Mouse (Mus musculus) c-Kit-positive CD71-positive TER-119-negative erythroid progenitor cells, embryonic 14.5 days (primary cell): ENCODE results near the gene Vkorc1l1.
A peak's percentile ranks its signal among the peaks of the same experiment; 100 is the strongest.
"Not testable (repeated sequence)": the region's sequence is repeated elsewhere in the genome, so short reads cannot be mapped to it uniquely, and the experiment has no call there.

Experiments
- DNase-seq: peaks from one replicate; pipeline ENCODE4 v3.0.0-alpha.2; 2013; ENCODE audit warnings: low read depth

Vkorc1l1 gene

GRCm38 (mm10) chr5:129942073-129942939 lies 536 bp downstream of the Vkorc1l1 start:
- not testable (repeated sequence) for DNase-seq

GRCm38 (mm10) chr5:129943402-129943801 lies 1.6 kb downstream of the Vkorc1l1 start:
- DNase-seq, result no peak

GRCm38 (mm10) chr5:129947528-129948033 lies 5.8 kb downstream of the Vkorc1l1 start:
- DNase-seq, result no peak

- no peak for DNase-seq
These were observed 10.4 kb downstream of the Vkorc1l1 start for GRCm38 (mm10) chr5:129952143-129952542.

- DNase-seq, result peak; percentile 75
These were observed 12.9 kb downstream of the Vkorc1l1 start for GRCm38 (mm10) chr5:129954473-129955254.

- DNase-seq, result no peak
These were observed 14.0 kb downstream of the Vkorc1l1 start for GRCm38 (mm10) chr5:129955792-129956191.

- no peak for DNase-seq
These were observed 21.5 kb downstream of the Vkorc1l1 start for GRCm38 (mm10) chr5:129963224-129963623.

- DNase-seq, result no peak
These were observed 24.7 kb downstream of the Vkorc1l1 start for GRCm38 (mm10) chr5:129966448-129966847.

GRCm38 (mm10) chr5:129968417-129968816 lies 26.6 kb downstream of the Vkorc1l1 start:
- DNase-seq, result no peak

- DNase-seq, result no peak
These were observed 29.7 kb downstream of the Vkorc1l1 start for GRCm38 (mm10) chr5:129971491-129971890.

- no peak for DNase-seq
These were observed 32.6 kb downstream of the Vkorc1l1 start for GRCm38 (mm10) chr5:129974354-129974753.

GRCm38 (mm10) chr5:129974866-129975311 lies 33.1 kb downstream of the Vkorc1l1 start:
- DNase-seq, result peak; percentile 57

GRCm38 (mm10) chr5:129977768-129978167 lies 36.0 kb downstream of the Vkorc1l1 start:
- no peak for DNase-seq

GRCm38 (mm10) chr5:129978608-129979007 lies 36.8 kb downstream of the Vkorc1l1 start:
- no peak for DNase-seq

- DNase-seq, result no peak
These were observed 38.4 kb downstream of the Vkorc1l1 start for GRCm38 (mm10) chr5:129980216-129980615.

GRCm38 (mm10) chr5:129989376-129989775 lies 47.6 kb downstream of the Vkorc1l1 start:
- no peak for DNase-seq

GRCm38 (mm10) chr5:129991898-129992297 lies 50.1 kb downstream of the Vkorc1l1 start:
- DNase-seq, result no peak

GRCm38 (mm10) chr5:129993374-129993773 lies 51.6 kb downstream of the Vkorc1l1 start:
- no peak for DNase-seq

GRCm38 (mm10) chr5:129994989-129995388 lies 53.2 kb downstream of the Vkorc1l1 start:
- DNase-seq, result no peak

- no peak for DNase-seq
These were observed 55.9 kb downstream of the Vkorc1l1 start for GRCm38 (mm10) chr5:129997700-129998099.

GRCm38 (mm10) chr5:129999097-129999496 lies 57.3 kb downstream of the Vkorc1l1 start:
- peak; percentile 62 for DNase-seq

- no peak for DNase-seq
These were observed 59.0 kb downstream of the Vkorc1l1 start for GRCm38 (mm10) chr5:130000735-130001134.
